Mouse (Mus musculus) Patski (cell line): ENCODE data around the gene N4bp2. TPM values are rescaled to one million over a fixed set of nuclear protein-coding genes. Genes with fewer than 3 reads are reported as not detected.

Experiments used
- ATAC-seq: fragments of 100-300 bp; one replicate; pipeline ENCODE4 v1.8.0; 2021
- CTCF ChIA-PET: fragments of 350-600 bp; sonication (Branson Sonifier 250); formaldehyde crosslinking; loops from one replicate; lab custom pipeline; 2022; ENCODE audit warnings: inconsistent platforms; lab: Charles Lee
- POLR2A ChIA-PET: fragments of 350-600 bp; sonication (Branson Sonifier 250); formaldehyde crosslinking; loops from one replicate; lab custom pipeline; 2022; ENCODE audit warnings: antibody characterized with exemption, inconsistent platforms; lab: Charles Lee
- DNase-seq: peaks from one replicate; pipeline ENCODE4 v3.0.0-alpha.2; 2011; ENCODE audit warnings: low read depth, low spot score
- H3K27me3 ChIP-seq: fragments of 371-371 bp; one replicate; pipeline ENCODE4 v1.5.1; 2021
- CTCF ChIP-seq: fragments of 100-300 bp; IDR thresholded peaks from one replicate; pipeline ENCODE4 v1.5.1; 2021
- in situ Hi-C: fragments of 300-500 bp; cut with MboI; formaldehyde crosslinking; loops from 3 replicates; pipeline ENCODE4 v1.11.1; 2018; ENCODE audit warnings: low pct_unique_long_range_greater_than_20kb, mixed read lengths
- polyA plus RNA-seq: library from polyadenylated mRNA; unstranded; gene quantifications from one replicate; pipeline ENCODE4 v1.2.3, GENCODE M21; 2021

N4bp2 gene
- polyA plus RNA-seq, 1 experiment from 2014 or later, result 9.8 TPM

- in situ Hi-C loops, result loop anchor here (25.0 kb wide), 1 partner anchor 411 kb away; no protein-coding TSS in a partner anchor
- POLR2A ChIA-PET, result no interaction called here
- CTCF ChIA-PET, result interaction anchor here (1.6 to 1.7 kb wide), 2 partner anchors 9 to 111 kb away, joined by 4 to 6 read pairs; no protein-coding TSS in a partner anchor
- ATAC-seq (no peak), DNase-seq (no peak)
- TF ChIP-seq CTCF, result no peak
- no peaks in the 10 kb centered on the region for H3K27me3 ChIP-seq
Observed at GRCm38 (mm10) chr5:65826476-65826875, 63.2 kb downstream of the N4bp2 start.

GRCm38 (mm10) chr5:65827102-65827501 is 63.8 kb downstream of the N4bp2 start:
- ATAC-seq, result no peak
- ChIA-PET POLR2A (interaction anchor here (0.7 kb wide), 1 partner anchor 108 kb away, joined by 3 read pairs; no protein-coding TSS in a partner anchor), CTCF (interaction anchor here (1.0 to 1.8 kb wide), 5 partner anchors 8 to 111 kb away, joined by 3 to 6 read pairs (median 4); no protein-coding TSS in a partner anchor)
- DNase-seq, result no peak
- no peak for TF ChIP-seq CTCF
- in situ Hi-C loops, result loop anchor here (25.0 kb wide), 1 partner anchor 410 kb away; no protein-coding TSS in a partner anchor
- no peaks in the 10 kb centered on the region for H3K27me3 ChIP-seq

- TF ChIP-seq CTCF, result no peak
- no peaks in the 10 kb centered on the region for H3K27me3 ChIP-seq
- in situ Hi-C loops, result loop anchor here (25.0 kb wide), 1 partner anchor 409 kb away; no protein-coding TSS in a partner anchor
- CTCF ChIA-PET, result interaction anchor here (1.0 to 1.8 kb wide), 8 partner anchors 8 to 250 kb away, joined by 3 to 6 read pairs (median 4); no protein-coding TSS in a partner anchor
- POLR2A ChIA-PET, result interaction anchor here (0.6 kb wide), 1 partner anchor 240 kb away, joined by 3 read pairs; no protein-coding TSS in a partner anchor
- DNase-seq (no peak), ATAC-seq (no peak)
Observed at GRCm38 (mm10) chr5:65828261-65828660, 64.9 kb downstream of the N4bp2 start.

GRCm38 (mm10) chr5:65829059-65829458 is 65.7 kb downstream of the N4bp2 start:
- POLR2A ChIA-PET, result interaction anchor here (1.1 kb wide), 1 partner anchor 9 kb away, joined by 3 read pairs; no protein-coding TSS in a partner anchor
- H3K27me3 ChIP-seq, result no peaks in the 10 kb centered on the region
- in situ Hi-C loops, result loop anchor here (25.0 kb wide), 1 partner anchor 408 kb away; no protein-coding TSS in a partner anchor
- DNase-seq, result no peak
- ATAC-seq, result no peak
- no peak for TF ChIP-seq CTCF
- CTCF ChIA-PET, result interaction anchor here (1.0 to 1.8 kb wide), 7 partner anchors 10 to 249 kb away, joined by 3 to 6 read pairs (median 3); no protein-coding TSS in a partner anchor

- TF ChIP-seq CTCF, result no peak
- ATAC-seq (no peak), DNase-seq (no peak)
- no peaks in the 10 kb centered on the region for H3K27me3 ChIP-seq
- in situ Hi-C loops, result loop anchor here (25.0 kb wide), 1 partner anchor 405 kb away; no protein-coding TSS in a partner anchor
- ChIA-PET POLR2A (no interaction called here), CTCF (interaction anchor here (0.8 to 2.6 kb wide), 11 partner anchors 8 to 108 kb away, joined by 3 to 11 read pairs (median 4); partner anchors contain the start of gene Chrna9)
Observed at GRCm38 (mm10) chr5:65831917-65832618, 68.7 kb downstream of the N4bp2 start.

GRCm38 (mm10) chr5:65833092-65833491 is 69.8 kb downstream of the N4bp2 start:
- H3K27me3 ChIP-seq, result no peaks in the 10 kb centered on the region
- in situ Hi-C loops, result loop anchor here (25.0 kb wide), 1 partner anchor 404 kb away; no protein-coding TSS in a partner anchor
- ChIA-PET CTCF (interaction anchor here (0.8 to 2.6 kb wide), 6 partner anchors 9 to 107 kb away, joined by 3 to 11 read pairs (median 7); no protein-coding TSS in a partner anchor), POLR2A (no interaction called here)
- no peak for ATAC-seq
- peak; percentile 25 for TF ChIP-seq CTCF
- DNase-seq, result no peak

- H3K27me3 ChIP-seq, result no peaks in the 10 kb centered on the region
- ChIA-PET CTCF (interaction anchor here (1.2 to 2.0 kb wide), 3 partner anchors 9 to 103 kb away, joined by 3 to 9 read pairs (median 5); no protein-coding TSS in a partner anchor), POLR2A (no interaction called here)
- no peak for ATAC-seq
- TF ChIP-seq CTCF, result no peak
- in situ Hi-C loops, result loop anchor here (25.0 kb wide), 1 partner anchor 403 kb away; no protein-coding TSS in a partner anchor
- no peak for DNase-seq
Observed at GRCm38 (mm10) chr5:65833766-65834498, 70.6 kb downstream of the N4bp2 start.

- ATAC-seq, result no peak
- in situ Hi-C loops, result loop anchor here (25.0 kb wide), 1 partner anchor 399 kb away; no protein-coding TSS in a partner anchor
- H3K27me3 ChIP-seq, result no peaks in the 10 kb centered on the region
- DNase-seq, result no peak
- POLR2A ChIA-PET, result interaction anchor here (1.0 kb wide), 2 partner anchors 9 to 13 kb away, joined by 3 read pairs; no protein-coding TSS in a partner anchor
- CTCF ChIA-PET, result interaction anchor here (0.7 to 1.3 kb wide), 2 partner anchors 10 to 16 kb away, joined by 3 read pairs; no protein-coding TSS in a partner anchor
- no peak for TF ChIP-seq CTCF
Observed at GRCm38 (mm10) chr5:65838053-65838452, 74.7 kb downstream of the N4bp2 start.

GRCm38 (mm10) chr5:65842947-65843346 is 79.6 kb downstream of the N4bp2 start:
- H3K27me3 ChIP-seq, result no peaks in the 10 kb centered on the region
- in situ Hi-C loops, result loop anchor here (25.0 kb wide), 1 partner anchor 394 kb away; no protein-coding TSS in a partner anchor
- CTCF ChIA-PET, result no interaction called here
- TF ChIP-seq CTCF, result no peak
- DNase-seq (no peak), ATAC-seq (no peak)
- POLR2A ChIA-PET, result no interaction called here
